16 mouse cellular contexts compared by ENCODE assay signal in the genomic region with DNA sequence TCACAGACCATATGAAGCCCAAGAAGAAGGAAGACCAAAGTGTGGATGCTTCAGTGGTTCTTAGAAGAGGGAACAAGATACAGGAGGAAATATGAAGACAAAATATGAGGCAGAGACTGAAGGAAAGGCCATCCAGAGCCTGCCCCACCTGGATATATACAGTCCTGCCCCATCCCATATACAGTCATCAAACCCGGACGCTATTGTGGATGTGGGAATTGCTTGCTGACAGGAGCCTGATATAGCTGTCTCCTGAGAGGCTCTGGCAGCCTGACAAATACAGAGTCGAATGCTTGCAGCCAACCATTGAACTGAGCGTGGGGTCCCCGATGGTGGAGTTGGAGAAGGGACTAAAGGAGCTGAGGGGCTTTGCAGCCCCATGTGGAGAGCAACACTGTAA.
"Had no signal": no experiment of that assay in that cellular context is flagged by ENCODE, and none has a peak within 500 bp of the region (broad histone marks: within the 10 kb centered on the region; RNA-seq: fewer than 3 reads in every experiment).

No protein-coding gene starts in this region.

- H3K4me3 ChIP-seq: neural tube, embryonic 13.5 days; neural tube, embryonic 15.5 days; stomach, embryonic 15.5 days had no signal

- H3K27me3 ChIP-seq: neural tube, embryonic 13.5 days; neural tube, embryonic 15.5 days; stomach, embryonic 15.5 days had no signal

- H3K9me3 ChIP-seq: neural tube, embryonic 13.5 days; neural tube, embryonic 15.5 days; stomach, embryonic 15.5 days had no signal

- DNase-seq: retina, postnatal 1 day; right cerebral cortex, adult 18-20 months; right cerebral cortex, postnatal 14 days; right cerebral cortex, postnatal 25 days; right cerebral cortex, postnatal 4 days; spleen, adult 18-20 months; thymus, adult 18-20 months; thymus, adult 2 months; thymus, postnatal 14 days; thymus, postnatal 25 days; thymus, postnatal 36 days; thymus, postnatal 4 days had no signal

- H3K4me1 ChIP-seq: neural tube, embryonic 13.5 days; neural tube, embryonic 15.5 days had no signal

- H3K27ac ChIP-seq: neural tube, embryonic 13.5 days; neural tube, embryonic 15.5 days; stomach, embryonic 15.5 days; stomach, postnatal 0 days had no signal

- H3K36me3 ChIP-seq: neural tube, embryonic 13.5 days; neural tube, embryonic 15.5 days; stomach, embryonic 15.5 days had no signal

- H3K4me2 ChIP-seq: neural tube, embryonic 13.5 days; neural tube, embryonic 15.5 days; stomach, embryonic 15.5 days had no signal

- H3K9ac ChIP-seq: neural tube, embryonic 13.5 days; neural tube, embryonic 15.5 days; stomach, embryonic 15.5 days had no signal
